Mouse (Mus musculus) left cerebral cortex, adult 6 months (tissue): ENCODE data around the gene Vmn2r77. TPM values are rescaled to one million over a fixed set of nuclear protein-coding genes. Genes with fewer than 3 reads are reported as not detected.

Source experiments
- long read RNA-seq, 2 experiments: library from polyadenylated mRNA; unstranded; transcript quantifications; one replicate each; pipeline ENCODE4 v2.0.0; 2019 to 2020
- polyA plus RNA-seq: library from polyadenylated mRNA; unstranded; fragments of <200 nt; fragmentation: Nextera tagmentation; gene quantifications from 2 replicates; pipeline ENCODE4 v1.2.3, GENCODE M21; 2021

Gene Vmn2r77
- polyA plus RNA-seq, result not detected in 2 replicates
- long read RNA-seq, experiment 1, result 0 reads
- long read RNA-seq, experiment 2, result 0 reads

GRCm38 (mm10) chr7:86794727-86795126, at the start of gene Vmn2r77:
Vmn2r77 (plus strand) TSS chr7:86795027.

GRCm38 (mm10) chr7:86775617-86776325, 19.1 kb upstream of the Vmn2r77 start, which contains the start of gene Folh1:
Folh1 (minus strand) TSS chr7:86775943.

Other genes with a start within 250 kb of the Vmn2r77 start
- not detected in 2 replicates for gene Olfr295, start 211.2 kb upstream of the Vmn2r77 start, polyA plus RNA-seq
- gene Olfr294, start 178.4 kb upstream of the Vmn2r77 start, polyA plus RNA-seq, result not detected in 2 replicates
- gene Olfr293, start 146.0 kb upstream of the Vmn2r77 start, polyA plus RNA-seq, result not detected in 2 replicates
- not detected in 2 replicates for gene Olfr292, start 106.7 kb upstream of the Vmn2r77 start, polyA plus RNA-seq
- gene Folh1, start 19.1 kb upstream of the Vmn2r77 start, polyA plus RNA-seq, result 2.2 and 3.0 TPM in 2 replicates
- not detected in 2 replicates for gene Vmn2r78, start 120.1 kb downstream of the Vmn2r77 start, polyA plus RNA-seq
- gene Vmn2r79, start 201.1 kb downstream of the Vmn2r77 start, polyA plus RNA-seq, result 0.03 TPM in 1 of 2 replicates, not detected in the other